Mouse (Mus musculus): ENCODE results near the gene Gm17606.

GRCm38 (mm10) chr14:54617152-54617896, 23.4 kb upstream of the Gm17606 start:
- TF ChIP-seq CTCF (IDR thresholded peaks at IDR 0.05; ENCODE audit: insufficient read depth, low read length) (no peak), POLR2A (IDR thresholded peaks at IDR 0.05; ENCODE audit: borderline replicate concordance, extremely low read depth, low read depth, low read length) (no peak)

All from lung, adult 2 months (tissue).